Mouse (Mus musculus) Patski (cell line): Measurements from ENCODE around the gene Lpar1. TPM values are rescaled to one million over a fixed set of nuclear protein-coding genes. Genes with fewer than 3 reads are reported as not detected.
A peak's percentile ranks its signal among the peaks of the same experiment; 100 is the strongest.

Experiments used
- ATAC-seq: fragments of 100-300 bp; one replicate; pipeline ENCODE4 v1.8.0; 2021
- CTCF ChIA-PET: fragments of 350-600 bp; sonication (Branson Sonifier 250); formaldehyde crosslinking; loops from one replicate; lab custom pipeline; 2022; ENCODE audit warnings: inconsistent platforms; lab: Charles Lee
- POLR2A ChIA-PET: fragments of 350-600 bp; sonication (Branson Sonifier 250); formaldehyde crosslinking; loops from one replicate; lab custom pipeline; 2022; ENCODE audit warnings: antibody characterized with exemption, inconsistent platforms; lab: Charles Lee
- DNase-seq: peaks from one replicate; pipeline ENCODE4 v3.0.0-alpha.2; 2011; ENCODE audit warnings: low read depth, low spot score
- H3K27me3 ChIP-seq: fragments of 371-371 bp; one replicate; pipeline ENCODE4 v1.5.1; 2021
- CTCF ChIP-seq: fragments of 100-300 bp; IDR thresholded peaks from one replicate; pipeline ENCODE4 v1.5.1; 2021
- in situ Hi-C: fragments of 300-500 bp; cut with MboI; formaldehyde crosslinking; loops from 3 replicates; pipeline ENCODE4 v1.11.1; 2018; ENCODE audit warnings: low pct_unique_long_range_greater_than_20kb, mixed read lengths
- polyA plus RNA-seq: library from polyadenylated mRNA; unstranded; gene quantifications from one replicate; pipeline ENCODE4 v1.2.3, GENCODE M21; 2021

Lpar1 gene
- polyA plus RNA-seq, 1 experiment from 2014 or later: 2.7 TPM

- DNase-seq (no peak), ATAC-seq (no peak)
- H3K27me3 ChIP-seq: no peaks in the 10 kb centered on the region
- ChIA-PET CTCF (interaction anchor here (1.1 kb wide), 1 partner anchor 12 kb away, joined by 3 read pairs; no protein-coding TSS in a partner anchor), POLR2A (interaction anchor here (0.6 kb wide), 1 partner anchor 159 kb away, joined by 4 read pairs; no protein-coding TSS in a partner anchor)
- in situ Hi-C loops: no loop called here
- TF ChIP-seq CTCF: no peak
Measured at GRCm38 (mm10) chr4:58571232-58571631, 17.5 kb upstream of the Lpar1 start.

- DNase-seq (no peak), ATAC-seq (no peak)
- ChIA-PET POLR2A (interaction anchor here (0.6 kb wide), 1 partner anchor 28 kb away, joined by 3 read pairs; no protein-coding TSS in a partner anchor), CTCF (no interaction called here)
- no peak for TF ChIP-seq CTCF
- H3K27me3 ChIP-seq: no peaks in the 10 kb centered on the region
- in situ Hi-C loops: no loop called here
Measured at GRCm38 (mm10) chr4:58568486-58568885, 14.8 kb upstream of the Lpar1 start.

GRCm38 (mm10) chr4:58562776-58563175 is 9.1 kb upstream of the Lpar1 start:
- ATAC-seq (no peak), DNase-seq (no peak)
- H3K27me3 ChIP-seq: no peaks in the 10 kb centered on the region
- ChIA-PET POLR2A (interaction anchor here (0.7 kb wide), 1 partner anchor 19 kb away, joined by 3 read pairs; no protein-coding TSS in a partner anchor), CTCF (no interaction called here)
- in situ Hi-C loops: no loop called here
- TF ChIP-seq CTCF: no peak

- no peaks in the 10 kb centered on the region for H3K27me3 ChIP-seq
Measured at GRCm38 (mm10) chr4:58557001-58557400, 3.3 kb upstream of the Lpar1 start.

GRCm38 (mm10) chr4:58554359-58554838 is 701 bp upstream of the Lpar1 start:
- no peak for DNase-seq
- TF ChIP-seq CTCF: no peak
- no peaks in the 10 kb centered on the region for H3K27me3 ChIP-seq
- ChIA-PET CTCF (no interaction called here), POLR2A (no interaction called here)
- no peak for ATAC-seq
- in situ Hi-C loops: loop anchor here (10.0 kb wide), 1 partner anchor 290 kb away; no protein-coding TSS in a partner anchor

More at GRCm38 (mm10) chr4:58557001-58557400, 3.3 kb upstream of the Lpar1 start:
- ChIA-PET CTCF (no interaction called here), POLR2A (no interaction called here)
- in situ Hi-C loops: loop anchor here (10.0 kb wide), 1 partner anchor 292 kb away; no protein-coding TSS in a partner anchor
- DNase-seq: no peak
- ATAC-seq: no peak
- no peak for TF ChIP-seq CTCF

- peak; percentile 70 for TF ChIP-seq CTCF
- no peaks in the 10 kb centered on the region for H3K27me3 ChIP-seq
- POLR2A ChIA-PET: interaction anchor here (0.5 kb wide), 1 partner anchor 10 kb away, joined by 5 read pairs; no protein-coding TSS in a partner anchor
- CTCF ChIA-PET: interaction anchor here (0.9 to 1.2 kb wide), 4 partner anchors 10 to 287 kb away, joined by 3 to 4 read pairs (median 4); no protein-coding TSS in a partner anchor
- in situ Hi-C loops: loop anchor here (10.0 kb wide), 1 partner anchor 288 kb away; no protein-coding TSS in a partner anchor
- no peak for DNase-seq
- ATAC-seq: peak; percentile 60
Measured at GRCm38 (mm10) chr4:58552731-58553630, 717 bp downstream of the Lpar1 start.

GRCm38 (mm10) chr4:58552229-58552628 is 1.5 kb downstream of the Lpar1 start:
- ATAC-seq (no peak), DNase-seq (no peak)
- ChIA-PET CTCF (interaction anchor here (0.9 to 1.2 kb wide), 4 partner anchors 9 to 286 kb away, joined by 3 to 4 read pairs (median 4); no protein-coding TSS in a partner anchor), POLR2A (no interaction called here)
- in situ Hi-C loops: loop anchor here (10.0 kb wide), 1 partner anchor 287 kb away; no protein-coding TSS in a partner anchor
- TF ChIP-seq CTCF: no peak
- no peaks in the 10 kb centered on the region for H3K27me3 ChIP-seq

- no peaks in the 10 kb centered on the region for H3K27me3 ChIP-seq
- POLR2A ChIA-PET: no interaction called here
- in situ Hi-C loops: loop anchor here (10.0 kb wide), 1 partner anchor 287 kb away; no protein-coding TSS in a partner anchor
- CTCF ChIA-PET: interaction anchor here (0.9 to 1.2 kb wide), 4 partner anchors 9 to 285 kb away, joined by 3 to 4 read pairs (median 4); no protein-coding TSS in a partner anchor
- TF ChIP-seq CTCF: peak; percentile 87
- ATAC-seq: no peak
- DNase-seq: peak; percentile 6
Measured at GRCm38 (mm10) chr4:58551820-58552219, 1.9 kb downstream of the Lpar1 start.

GRCm38 (mm10) chr4:58547725-58548124 is 6.0 kb downstream of the Lpar1 start:
- ChIA-PET POLR2A (no interaction called here), CTCF (no interaction called here)
- H3K27me3 ChIP-seq: no peaks in the 10 kb centered on the region
- in situ Hi-C loops: loop anchor here (10.0 kb wide), 1 partner anchor 197 kb away; no protein-coding TSS in a partner anchor
- ATAC-seq (no peak), DNase-seq (no peak)
- TF ChIP-seq CTCF: no peak

GRCm38 (mm10) chr4:58547273-58547565 is 6.5 kb downstream of the Lpar1 start:
- no peak for DNase-seq

More at GRCm38 (mm10) chr4:58547273-58547565, 6.5 kb downstream of the Lpar1 start:
- in situ Hi-C loops: loop anchor here (10.0 kb wide), 1 partner anchor 198 kb away; no protein-coding TSS in a partner anchor
- ChIA-PET CTCF (no interaction called here), POLR2A (no interaction called here)
- no peak for ATAC-seq
- no peak for TF ChIP-seq CTCF
- H3K27me3 ChIP-seq: no peaks in the 10 kb centered on the region
